Mouse (Mus musculus): ENCODE measurements around the gene Cyld. TPM values are rescaled to one million over a fixed set of nuclear protein-coding genes. Genes with fewer than 3 reads are reported as not detected.

The Cyld gene
- polyA plus RNA-seq, 1 experiment from 2014 or later, result 18.4 TPM

- ATAC-seq, result no peak
- H3K27ac ChIP-seq (ENCODE audit: low read length), result no peak overlapping the region
- H3K36me3 ChIP-seq (ENCODE audit: control insufficient read depth, insufficient read depth, low read length), result no peaks in the 10 kb centered on the region
- H3K9me3 ChIP-seq (replicated peaks; ENCODE audit: control insufficient read depth, low read length, poor library complexity, severe bottlenecking), result no peaks in the 10 kb centered on the region
- H3K4me1 ChIP-seq (ENCODE audit: control insufficient read depth, insufficient read depth, low read length), result no peaks in the 10 kb centered on the region
- H3K4me3 ChIP-seq (ENCODE audit: low read depth, low read length), result no peak overlapping the region
- H3K9ac ChIP-seq (ENCODE audit: low read depth, low read length), result no peak overlapping the region
- no peak overlapping the region for H3K4me2 ChIP-seq (ENCODE audit: low read length)
- H3K27me3 ChIP-seq (ENCODE audit: control insufficient read depth, insufficient read depth, low read depth, low read length), result no peaks in the 10 kb centered on the region
- 89% methylated on average over 7 of the region's 7 CpGs for WGBS
Observed at GRCm38 (mm10) chr8:88683656-88684289, 13.1 kb upstream of the Cyld start.

GRCm38 (mm10) chr8:88686226-88686905 lies 10.5 kb upstream of the Cyld start:
- Histone ChIP-seq H3K4me2 (ENCODE audit: low read length) (no peak overlapping the region), H3K9me3 (replicated peaks; ENCODE audit: control insufficient read depth, low read length, poor library complexity, severe bottlenecking) (no peaks in the 10 kb centered on the region), H3K4me3 (ENCODE audit: low read depth, low read length) (no peak overlapping the region), H3K36me3 (ENCODE audit: control insufficient read depth, insufficient read depth, low read length) (no peaks in the 10 kb centered on the region), H3K4me1 (ENCODE audit: control insufficient read depth, insufficient read depth, low read length) (no peaks in the 10 kb centered on the region), H3K9ac (ENCODE audit: low read depth, low read length) (no peak overlapping the region), H3K27ac (ENCODE audit: low read length) (no peak overlapping the region), H3K27me3 (ENCODE audit: control insufficient read depth, insufficient read depth, low read depth, low read length) (no peaks in the 10 kb centered on the region)
- ATAC-seq, result no peak
- WGBS, result 73% methylated on average over 9 of the region's 9 CpGs

- H3K9ac ChIP-seq (ENCODE audit: low read depth, low read length), result no peak overlapping the region
- 85% methylated on average over 8 of the region's 8 CpGs for WGBS
- no peak overlapping the region for H3K27ac ChIP-seq (ENCODE audit: low read length)
- H3K27me3 ChIP-seq (ENCODE audit: control insufficient read depth, insufficient read depth, low read depth, low read length), result no peaks in the 10 kb centered on the region
- no peak overlapping the region for H3K4me2 ChIP-seq (ENCODE audit: low read length)
- ATAC-seq, result no peak
- no peaks in the 10 kb centered on the region for H3K9me3 ChIP-seq (replicated peaks; ENCODE audit: control insufficient read depth, low read length, poor library complexity, severe bottlenecking)
- H3K36me3 ChIP-seq (ENCODE audit: control insufficient read depth, insufficient read depth, low read length), result no peaks in the 10 kb centered on the region
- no peak overlapping the region for H3K4me3 ChIP-seq (ENCODE audit: low read depth, low read length)
- no peaks in the 10 kb centered on the region for H3K4me1 ChIP-seq (ENCODE audit: control insufficient read depth, insufficient read depth, low read length)
Observed at GRCm38 (mm10) chr8:88686906-88687235, 10.0 kb upstream of the Cyld start.

GRCm38 (mm10) chr8:88689151-88689550 lies 7.7 kb upstream of the Cyld start:
- no peak for ATAC-seq
- Histone ChIP-seq H3K27ac (ENCODE audit: low read length) (no peak overlapping the region), H3K4me2 (ENCODE audit: low read length) (no peak overlapping the region), H3K4me3 (ENCODE audit: low read depth, low read length) (no peak overlapping the region), H3K36me3 (ENCODE audit: control insufficient read depth, insufficient read depth, low read length) (no peaks in the 10 kb centered on the region), H3K9ac (ENCODE audit: low read depth, low read length) (no peak overlapping the region), H3K4me1 (ENCODE audit: control insufficient read depth, insufficient read depth, low read length) (no peaks in the 10 kb centered on the region), H3K27me3 (ENCODE audit: control insufficient read depth, insufficient read depth, low read depth, low read length) (no peaks in the 10 kb centered on the region), H3K9me3 (replicated peaks; ENCODE audit: control insufficient read depth, low read length, poor library complexity, severe bottlenecking) (no peaks in the 10 kb centered on the region)
- 81% methylated on average over 6 of the region's 6 CpGs for WGBS

GRCm38 (mm10) chr8:88689891-88690290 lies 6.9 kb upstream of the Cyld start:
- Histone ChIP-seq H3K4me2 (ENCODE audit: low read length) (no peak overlapping the region), H3K36me3 (ENCODE audit: control insufficient read depth, insufficient read depth, low read length) (no peaks in the 10 kb centered on the region), H3K27me3 (ENCODE audit: control insufficient read depth, insufficient read depth, low read depth, low read length) (no peaks in the 10 kb centered on the region), H3K27ac (ENCODE audit: low read length) (no peak overlapping the region), H3K4me1 (ENCODE audit: control insufficient read depth, insufficient read depth, low read length) (no peaks in the 10 kb centered on the region), H3K9ac (ENCODE audit: low read depth, low read length) (no peak overlapping the region), H3K9me3 (replicated peaks; ENCODE audit: control insufficient read depth, low read length, poor library complexity, severe bottlenecking) (no peaks in the 10 kb centered on the region), H3K4me3 (ENCODE audit: low read depth, low read length) (no peak overlapping the region)
- WGBS, result 92% methylated on average over 6 of the region's 6 CpGs
- ATAC-seq, result no peak

- H3K4me3 ChIP-seq (ENCODE audit: low read depth, low read length), result no peak overlapping the region
- no peak overlapping the region for H3K27ac ChIP-seq (ENCODE audit: low read length)
- no peak for ATAC-seq
- H3K9me3 ChIP-seq (replicated peaks; ENCODE audit: control insufficient read depth, low read length, poor library complexity, severe bottlenecking), result no peaks in the 10 kb centered on the region
- WGBS, result 63% methylated on average over 4 of the region's 4 CpGs
- no peak overlapping the region for H3K4me2 ChIP-seq (ENCODE audit: low read length)
- H3K9ac ChIP-seq (ENCODE audit: low read depth, low read length), result no peak overlapping the region
- H3K36me3 ChIP-seq (ENCODE audit: control insufficient read depth, insufficient read depth, low read length), result no peaks in the 10 kb centered on the region
- no peaks in the 10 kb centered on the region for H3K4me1 ChIP-seq (ENCODE audit: control insufficient read depth, insufficient read depth, low read length)
- peaks cover 2% of the 10 kb centered on the region; the same call in 1 of the 2 replicates for H3K27me3 ChIP-seq (ENCODE audit: control insufficient read depth, insufficient read depth, low read depth, low read length)
Observed at GRCm38 (mm10) chr8:88691342-88691948, 5.4 kb upstream of the Cyld start.

- Histone ChIP-seq H3K9me3 (replicated peaks; ENCODE audit: control insufficient read depth, low read length, poor library complexity, severe bottlenecking) (no peaks in the 10 kb centered on the region), H3K27me3 (ENCODE audit: control insufficient read depth, insufficient read depth, low read depth, low read length) (peaks cover 2% of the 10 kb centered on the region; the same call in 1 of the 2 replicates), H3K27ac (ENCODE audit: low read length) (no peak overlapping the region), H3K4me2 (ENCODE audit: low read length) (no peak overlapping the region), H3K9ac (ENCODE audit: low read depth, low read length) (no peak overlapping the region), H3K36me3 (ENCODE audit: control insufficient read depth, insufficient read depth, low read length) (no peaks in the 10 kb centered on the region), H3K4me1 (ENCODE audit: control insufficient read depth, insufficient read depth, low read length) (no peaks in the 10 kb centered on the region), H3K4me3 (ENCODE audit: low read depth, low read length) (no peak overlapping the region)
- WGBS, result 57% methylated on average over 7 of the region's 7 CpGs
- ATAC-seq, result no peak
Observed at GRCm38 (mm10) chr8:88691961-88692360, 4.9 kb upstream of the Cyld start.

- H3K27me3 ChIP-seq (ENCODE audit: control insufficient read depth, insufficient read depth, low read depth, low read length), result peaks cover 2% of the 10 kb centered on the region; the same call in 1 of the 2 replicates
- H3K4me1 ChIP-seq (ENCODE audit: control insufficient read depth, insufficient read depth, low read length), result peaks cover 3% of the 10 kb centered on the region
- H3K4me2 ChIP-seq (ENCODE audit: low read length), result no peak overlapping the region
- H3K4me3 ChIP-seq (ENCODE audit: low read depth, low read length), result no peak overlapping the region
- 63% methylated on average over 6 of the region's 6 CpGs for WGBS
- no peaks in the 10 kb centered on the region for H3K9me3 ChIP-seq (replicated peaks; ENCODE audit: control insufficient read depth, low read length, poor library complexity, severe bottlenecking)
- no peak for ATAC-seq
- H3K9ac ChIP-seq (ENCODE audit: low read depth, low read length), result no peak overlapping the region
- H3K36me3 ChIP-seq (ENCODE audit: control insufficient read depth, insufficient read depth, low read length), result no peaks in the 10 kb centered on the region
- H3K27ac ChIP-seq (ENCODE audit: low read length), result no peak overlapping the region
Observed at GRCm38 (mm10) chr8:88692866-88693265, 4.0 kb upstream of the Cyld start.

GRCm38 (mm10) chr8:88693376-88693775 lies 3.5 kb upstream of the Cyld start:
- Histone ChIP-seq H3K9me3 (replicated peaks; ENCODE audit: control insufficient read depth, low read length, poor library complexity, severe bottlenecking) (no peaks in the 10 kb centered on the region), H3K27ac (ENCODE audit: low read length) (no peak overlapping the region), H3K9ac (ENCODE audit: low read depth, low read length) (no peak overlapping the region), H3K4me2 (ENCODE audit: low read length) (no peak overlapping the region), H3K27me3 (ENCODE audit: control insufficient read depth, insufficient read depth, low read depth, low read length) (peaks cover 2% of the 10 kb centered on the region; the same call in 1 of the 2 replicates), H3K4me3 (ENCODE audit: low read depth, low read length) (no peak overlapping the region), H3K4me1 (ENCODE audit: control insufficient read depth, insufficient read depth, low read length) (peaks cover 5% of the 10 kb centered on the region), H3K36me3 (ENCODE audit: control insufficient read depth, insufficient read depth, low read length) (no peaks in the 10 kb centered on the region)
- ATAC-seq, result no peak
- 83% methylated on average over 4 of the region's 4 CpGs for WGBS
